Mouse (Mus musculus) C2C12 (cell line): ENCODE results near the gene Lactbl1.

ENCODE experiments used
- CTCF ChIP-seq: IDR thresholded peaks from one replicate; pipeline ENCODE4 v1.5.1; 2011; ENCODE audit not compliant: control insufficient read depth, insufficient read depth, insufficient read length
- USF1 ChIP-seq: IDR thresholded peaks from one replicate; pipeline ENCODE4 v1.6.1; 2011; ENCODE audit warnings: low read depth, mild to moderate bottlenecking, control low read depth, moderate library complexity

DNA sequence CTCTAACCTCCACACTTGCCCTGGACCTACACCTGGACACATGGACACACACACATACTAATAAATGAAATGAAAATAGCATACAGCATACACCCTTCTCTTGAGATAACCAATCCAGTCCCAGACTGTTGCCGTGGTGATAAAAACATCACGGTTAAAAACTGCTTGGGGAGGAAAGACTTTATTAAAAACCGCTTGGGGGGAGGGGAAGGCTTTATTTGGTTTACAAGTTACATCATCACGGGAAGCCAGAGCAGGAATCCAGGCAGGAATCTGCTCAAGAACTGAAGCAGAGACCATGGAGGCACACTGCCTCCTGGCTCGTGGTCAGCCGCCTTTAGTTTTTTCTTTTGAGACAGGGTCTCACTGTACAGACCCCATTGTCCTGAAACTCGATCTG, 8.8 kb upstream of the Lactbl1 start:
- TF ChIP-seq CTCF: no peak
- TF ChIP-seq USF1: no peak
